Mouse (Mus musculus): Measurements from ENCODE around the gene Coro7.
A peak's percentile ranks its signal among the peaks of the same experiment; 100 is the strongest.

DNA sequence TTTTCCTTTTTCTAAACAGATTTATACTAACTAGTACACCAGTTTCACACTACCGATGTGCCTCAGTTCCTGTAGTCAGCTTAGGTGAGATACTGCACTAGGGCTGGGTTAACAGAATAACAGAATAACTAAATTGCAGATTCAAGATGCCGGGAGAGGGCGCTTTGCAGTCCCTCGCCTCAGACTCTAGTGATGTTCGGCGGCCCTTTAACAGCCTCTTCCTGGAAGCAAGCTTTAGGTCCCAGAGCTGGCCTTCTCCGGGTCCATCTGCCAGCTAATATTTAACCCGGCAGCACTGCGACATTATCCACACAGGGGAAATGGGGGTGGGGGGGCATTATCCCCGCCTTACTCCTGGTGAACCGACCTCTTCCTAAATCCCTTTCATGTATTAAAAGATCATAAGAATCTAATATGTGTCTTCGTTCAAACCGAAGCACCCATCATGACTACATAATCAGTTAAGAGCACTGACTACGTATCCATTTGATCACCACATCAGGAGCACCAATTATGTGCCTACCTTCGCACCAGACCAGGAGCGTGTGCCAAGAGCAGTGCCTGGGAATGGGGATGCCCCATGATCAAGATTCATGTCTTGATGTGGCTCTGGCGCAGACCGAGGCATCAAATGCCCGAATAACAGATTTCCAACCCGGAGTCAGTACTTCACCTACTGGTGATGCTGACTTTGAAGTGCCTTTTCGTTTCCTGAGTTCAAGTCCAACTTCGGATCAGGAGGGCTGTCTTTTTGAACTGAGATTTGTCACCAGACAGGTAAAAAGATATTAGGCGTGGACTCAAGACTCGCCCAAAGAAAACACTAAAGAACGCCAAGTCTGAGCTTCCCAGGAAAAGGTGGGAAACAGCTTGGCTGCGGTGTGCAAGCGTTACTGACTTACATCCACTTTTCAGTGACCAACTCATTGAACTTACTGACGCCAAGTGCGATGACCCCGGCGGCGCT lies 86.4 kb downstream of the Coro7 start:
- TF ChIP-seq CTCF (IDR thresholded peaks at IDR 0.05; ENCODE audit: control insufficient read depth, insufficient read depth, insufficient read length) (peak; percentile 40), MYOG (IDR thresholded peaks at IDR 0.05; ENCODE audit: control insufficient read depth, extremely low read depth, insufficient read length) (no peak), USF1 (IDR thresholded peaks at IDR 0.05; ENCODE audit: low read depth) (no peak), MAX (IDR thresholded peaks at IDR 0.05) (no peak), CEBPB (IDR thresholded peaks at IDR 0.05; ENCODE audit: low read depth) (no peak), MYOD1 (IDR thresholded peaks at IDR 0.05; ENCODE audit: control insufficient read depth, insufficient read length, low read depth) (no peak)
